Mouse (Mus musculus): ENCODE data around the gene Tk2. TPM values are rescaled to one million over a fixed set of nuclear protein-coding genes. Genes with fewer than 3 reads are reported as not detected.
A peak's percentile ranks its signal among the peaks of the same experiment; 100 is the strongest.

Gene Tk2
- polyA plus RNA-seq, 1 experiment = 17.2 TPM

GRCm38 (mm10) chr8:104232039-104232438 lies 16.3 kb downstream of the Tk2 start:
- Histone ChIP-seq H3K4me3 (ENCODE audit: low read depth, low read length) (no peak overlapping the region), H3K27ac (ENCODE audit: insufficient read depth, low read length) (no peak overlapping the region), H3K36me3 (ENCODE audit: control insufficient read depth, insufficient read depth, low read length, poor library complexity, severe bottlenecking) (peaks cover 18% of the 10 kb centered on the region), H3K9me3 (replicated peaks; ENCODE audit: control insufficient read depth, insufficient read depth, low read length, poor library complexity, severe bottlenecking) (no peaks in the 10 kb centered on the region), H3K4me1 (ENCODE audit: control insufficient read depth, insufficient read depth, low read length) (no peaks in the 10 kb centered on the region), H3K9ac (ENCODE audit: low read depth, poor library complexity, severe bottlenecking) (no peak overlapping the region), H3K27me3 (ENCODE audit: control insufficient read depth, insufficient read depth, low read length, poor library complexity, severe bottlenecking) (no peaks in the 10 kb centered on the region)
- TF ChIP-seq POLR2A (IDR thresholded peaks at IDR 0.05; ENCODE audit: insufficient read depth, low read length) (no peak), EP300 (IDR thresholded peaks at IDR 0.05; ENCODE audit: insufficient read depth, low read depth, low read length) (no peak), CTCF (IDR thresholded peaks at IDR 0.05; ENCODE audit: low read depth, low read length) (no peak)

GRCm38 (mm10) chr8:104230377-104230776 lies 18.0 kb downstream of the Tk2 start:
- Histone ChIP-seq H3K27me3 (ENCODE audit: control insufficient read depth, insufficient read depth, low read length, poor library complexity, severe bottlenecking) (no peaks in the 10 kb centered on the region), H3K27ac (ENCODE audit: insufficient read depth, low read length) (no peak overlapping the region), H3K4me1 (ENCODE audit: control insufficient read depth, insufficient read depth, low read length) (no peaks in the 10 kb centered on the region), H3K9ac (ENCODE audit: low read depth, poor library complexity, severe bottlenecking) (no peak overlapping the region), H3K9me3 (replicated peaks; ENCODE audit: control insufficient read depth, insufficient read depth, low read length, poor library complexity, severe bottlenecking) (no peaks in the 10 kb centered on the region), H3K36me3 (ENCODE audit: control insufficient read depth, insufficient read depth, low read length, poor library complexity, severe bottlenecking) (peaks cover 22% of the 10 kb centered on the region), H3K4me3 (ENCODE audit: low read depth, low read length) (no peak overlapping the region)
- TF ChIP-seq CTCF (IDR thresholded peaks at IDR 0.05; ENCODE audit: low read depth, low read length) = no peak
- no peak for TF ChIP-seq POLR2A (IDR thresholded peaks at IDR 0.05; ENCODE audit: insufficient read depth, low read length)
- no peak for TF ChIP-seq EP300 (IDR thresholded peaks at IDR 0.05; ENCODE audit: insufficient read depth, low read depth, low read length)

GRCm38 (mm10) chr8:104227048-104227447 lies 21.3 kb downstream of the Tk2 start:
- H3K4me3 ChIP-seq (ENCODE audit: low read depth, low read length) = no peak overlapping the region
- no peak overlapping the region for H3K27ac ChIP-seq (ENCODE audit: insufficient read depth, low read length)
- H3K9ac ChIP-seq (ENCODE audit: low read depth, poor library complexity, severe bottlenecking) = no peak overlapping the region
- H3K36me3 ChIP-seq (ENCODE audit: control insufficient read depth, insufficient read depth, low read length, poor library complexity, severe bottlenecking) = peaks cover 20% of the 10 kb centered on the region
- H3K4me1 ChIP-seq (ENCODE audit: control insufficient read depth, insufficient read depth, low read length) = no peaks in the 10 kb centered on the region
- 0 out of 2 replicates have a peak, but pooled peaks cover 2% of the 10 kb centered on the region for H3K9me3 ChIP-seq (replicated peaks; ENCODE audit: control insufficient read depth, insufficient read depth, low read length, poor library complexity, severe bottlenecking)
- TF ChIP-seq CTCF (IDR thresholded peaks at IDR 0.05; ENCODE audit: low read depth, low read length) = no peak
- no peak for TF ChIP-seq POLR2A (IDR thresholded peaks at IDR 0.05; ENCODE audit: insufficient read depth, low read length)
- TF ChIP-seq EP300 (IDR thresholded peaks at IDR 0.05; ENCODE audit: insufficient read depth, low read depth, low read length) = no peak
- H3K27me3 ChIP-seq (ENCODE audit: control insufficient read depth, insufficient read depth, low read length, poor library complexity, severe bottlenecking) = no peaks in the 10 kb centered on the region

GRCm38 (mm10) chr8:104219806-104220205 lies 28.6 kb downstream of the Tk2 start:
- Histone ChIP-seq H3K9ac (ENCODE audit: low read depth, poor library complexity, severe bottlenecking) (no peak overlapping the region), H3K36me3 (ENCODE audit: control insufficient read depth, insufficient read depth, low read length, poor library complexity, severe bottlenecking) (no peaks in the 10 kb centered on the region), H3K27ac (ENCODE audit: insufficient read depth, low read length) (no peak overlapping the region), H3K4me3 (ENCODE audit: low read depth, low read length) (no peak overlapping the region), H3K27me3 (ENCODE audit: control insufficient read depth, insufficient read depth, low read length, poor library complexity, severe bottlenecking) (no peaks in the 10 kb centered on the region), H3K4me1 (ENCODE audit: control insufficient read depth, insufficient read depth, low read length) (no peaks in the 10 kb centered on the region), H3K9me3 (replicated peaks; ENCODE audit: control insufficient read depth, insufficient read depth, low read length, poor library complexity, severe bottlenecking) (0 out of 2 replicates have a peak, but pooled peaks cover 2% of the 10 kb centered on the region)
- TF ChIP-seq CTCF (IDR thresholded peaks at IDR 0.05; ENCODE audit: low read depth, low read length) (peak; percentile 96), EP300 (IDR thresholded peaks at IDR 0.05; ENCODE audit: insufficient read depth, low read depth, low read length) (no peak)

GRCm38 (mm10) chr8:104219079-104219478 lies 29.3 kb downstream of the Tk2 start:
- H3K4me3 ChIP-seq (ENCODE audit: low read depth, low read length) = peak overlapping the region; percentile 10; the same call in 1 of the 2 replicates
- no peaks in the 10 kb centered on the region for H3K36me3 ChIP-seq (ENCODE audit: control insufficient read depth, insufficient read depth, low read length, poor library complexity, severe bottlenecking)
- 0 out of 2 replicates have a peak, but pooled peaks cover under 1% of the 10 kb centered on the region for H3K9me3 ChIP-seq (replicated peaks; ENCODE audit: control insufficient read depth, insufficient read depth, low read length, poor library complexity, severe bottlenecking)
- H3K4me1 ChIP-seq (ENCODE audit: control insufficient read depth, insufficient read depth, low read length) = no peaks in the 10 kb centered on the region
- no peak overlapping the region for H3K27ac ChIP-seq (ENCODE audit: insufficient read depth, low read length)
- TF ChIP-seq CTCF (IDR thresholded peaks at IDR 0.05; ENCODE audit: low read depth, low read length) (peak; percentile 75), EP300 (IDR thresholded peaks at IDR 0.05; ENCODE audit: insufficient read depth, low read depth, low read length) (no peak)
- H3K27me3 ChIP-seq (ENCODE audit: control insufficient read depth, insufficient read depth, low read length, poor library complexity, severe bottlenecking) = no peaks in the 10 kb centered on the region
- peak overlapping the region; percentile 51 for H3K9ac ChIP-seq (ENCODE audit: low read depth, poor library complexity, severe bottlenecking)

GRCm38 (mm10) chr8:104217601-104218000 lies 30.8 kb downstream of the Tk2 start:
- Histone ChIP-seq H3K27ac (ENCODE audit: insufficient read depth, low read length) (no peak overlapping the region), H3K4me1 (ENCODE audit: control insufficient read depth, insufficient read depth, low read length) (no peaks in the 10 kb centered on the region), H3K27me3 (ENCODE audit: control insufficient read depth, insufficient read depth, low read length, poor library complexity, severe bottlenecking) (no peaks in the 10 kb centered on the region), H3K9ac (ENCODE audit: low read depth, poor library complexity, severe bottlenecking) (no peak overlapping the region), H3K9me3 (replicated peaks; ENCODE audit: control insufficient read depth, insufficient read depth, low read length, poor library complexity, severe bottlenecking) (no peaks in the 10 kb centered on the region), H3K36me3 (ENCODE audit: control insufficient read depth, insufficient read depth, low read length, poor library complexity, severe bottlenecking) (no peaks in the 10 kb centered on the region), H3K4me3 (ENCODE audit: low read depth, low read length) (no peak overlapping the region)
- no peak for TF ChIP-seq CTCF (IDR thresholded peaks at IDR 0.05; ENCODE audit: low read depth, low read length)
- no peak for TF ChIP-seq EP300 (IDR thresholded peaks at IDR 0.05; ENCODE audit: insufficient read depth, low read depth, low read length)
- TF ChIP-seq POLR2A (IDR thresholded peaks at IDR 0.05; ENCODE audit: insufficient read depth, low read length) = no peak

Data from ES-Bruce4 (cell line).